Mouse (Mus musculus) embryonic facial prominence, embryonic 12.5 days (tissue): Measurements from ENCODE around the gene Rai14. TPM values are rescaled to one million over a fixed set of nuclear protein-coding genes. Genes with fewer than 3 reads are reported as not detected.

ENCODE experiments used
- ATAC-seq: fragments of 200-750 bp; cut with Nextera tagmentation; 2 replicates; pipeline ENCODE4 v1.8.0; 2017; ENCODE audit not compliant: insufficient number of reproducible peaks, insufficient read depth, low FRiP score, low TSS enrichment
- H3K27ac ChIP-seq: fragments of 300-500 bp; sonication (generic); 2 replicates; pipeline ENCODE4 v1.5.1; 2016; ENCODE audit warnings: mild to moderate bottlenecking
- H3K27me3 ChIP-seq: fragments of 300-500 bp; sonication (generic); 2 replicates; pipeline ENCODE4 v1.6.1; 2016; ENCODE audit warnings: mild to moderate bottlenecking, moderate library complexity
- H3K36me3 ChIP-seq: fragments of 300-500 bp; sonication (generic); 2 replicates; pipeline ENCODE4 v1.6.1; 2016; ENCODE audit warnings: mild to moderate bottlenecking
- H3K4me1 ChIP-seq: fragments of 300-500 bp; sonication (generic); 2 replicates; pipeline ENCODE4 v1.6.1; 2016
- H3K4me2 ChIP-seq: fragments of 300-500 bp; sonication (generic); replicated peaks from 2 replicates; pipeline ENCODE4 v1.6.1; 2016; ENCODE audit warnings: mild to moderate bottlenecking, moderate library complexity
- H3K4me3 ChIP-seq: fragments of 300-500 bp; sonication (generic); 2 replicates; pipeline ENCODE4 v1.5.1; 2016; ENCODE audit warnings: mild to moderate bottlenecking
- H3K9ac ChIP-seq: fragments of 300-500 bp; sonication (generic); 2 replicates; pipeline ENCODE4 v1.6.1; 2016; ENCODE audit warnings: mild to moderate bottlenecking, moderate library complexity
- H3K9me3 ChIP-seq: fragments of 300-500 bp; sonication (generic); 2 replicates; pipeline ENCODE4 v1.6.1; 2016; ENCODE audit warnings: mild to moderate bottlenecking, moderate library complexity
- WGBS: fragments of 180-500 bp; shearing (Covaris S2); methylation state at CpG from one replicate; pipeline ENCODE4 v1.1.7; 2016; 5-methylcytosine and 5-hydroxymethylcytosine counted together
- polyA plus RNA-seq: library from polyadenylated mRNA; unstranded; fragments of >200 nt; fragmentation: Nextera tagmentation; extraction: Ambion mirVana; gene quantifications from 2 replicates; pipeline ENCODE4 v1.2.1, GENCODE M21; 2016

Rai14 gene
- polyA plus RNA-seq, 1 experiment from 2014 or later = 85.6 TPM

GRCm38 (mm10) chr15:10742441-10742840 is 28.0 kb upstream of the Rai14 start:
- no peaks in the 10 kb centered on the region for H3K9me3 ChIP-seq
- no peak overlapping the region for H3K4me2 ChIP-seq
- H3K4me3 ChIP-seq = no peak overlapping the region
- no peak overlapping the region for H3K27ac ChIP-seq
- H3K27me3 ChIP-seq = no peaks in the 10 kb centered on the region
- no peak overlapping the region for H3K9ac ChIP-seq
- ATAC-seq = no peak
- peaks cover 14% of the 10 kb centered on the region; the same call in 1 of the 2 replicates for H3K4me1 ChIP-seq
- H3K36me3 ChIP-seq = no peaks in the 10 kb centered on the region
- 63% methylated on average over 6 of the region's 6 CpGs for WGBS

- no peak overlapping the region for H3K4me3 ChIP-seq
- H3K4me1 ChIP-seq = peaks cover 21% of the 10 kb centered on the region; the same call in 1 of the 2 replicates
- no peaks in the 10 kb centered on the region for H3K9me3 ChIP-seq
- H3K4me2 ChIP-seq = no peak overlapping the region
- ATAC-seq = no peak
- H3K9ac ChIP-seq = no peak overlapping the region
- H3K27ac ChIP-seq = no peak overlapping the region
- WGBS = 34% methylated on average over 1 of the region's 1 CpGs
- H3K27me3 ChIP-seq = no peaks in the 10 kb centered on the region
- no peaks in the 10 kb centered on the region for H3K36me3 ChIP-seq
Observed at GRCm38 (mm10) chr15:10739279-10739678, 24.9 kb upstream of the Rai14 start.

GRCm38 (mm10) chr15:10738354-10739142 is 24.1 kb upstream of the Rai14 start:
- H3K4me3 ChIP-seq = no peak overlapping the region
- no peaks in the 10 kb centered on the region for H3K9me3 ChIP-seq
- H3K9ac ChIP-seq = no peak overlapping the region
- no peak for ATAC-seq
- no peaks in the 10 kb centered on the region for H3K36me3 ChIP-seq
- H3K4me2 ChIP-seq = no peak overlapping the region
- H3K27me3 ChIP-seq = no peaks in the 10 kb centered on the region
- WGBS = 67% methylated on average over 6 of the region's 6 CpGs
- 0 out of 2 replicates have a peak overlapping the region, but pooled peaks have one; percentile 19 for H3K27ac ChIP-seq
- peaks cover 21% of the 10 kb centered on the region; the same call in 1 of the 2 replicates for H3K4me1 ChIP-seq

GRCm38 (mm10) chr15:10735948-10736347 is 21.5 kb upstream of the Rai14 start:
- Histone ChIP-seq H3K4me2 (no peak overlapping the region), H3K36me3 (no peaks in the 10 kb centered on the region), H3K4me3 (no peak overlapping the region), H3K27ac (peak overlapping the region; percentile 47; the same call in 1 of the 2 replicates), H3K27me3 (no peaks in the 10 kb centered on the region), H3K9me3 (no peaks in the 10 kb centered on the region), H3K9ac (no peak overlapping the region), H3K4me1 (peaks cover 21% of the 10 kb centered on the region; the same call in 1 of the 2 replicates)
- WGBS = 46% methylated on average over 4 of the region's 4 CpGs
- no peak for ATAC-seq

DNA sequence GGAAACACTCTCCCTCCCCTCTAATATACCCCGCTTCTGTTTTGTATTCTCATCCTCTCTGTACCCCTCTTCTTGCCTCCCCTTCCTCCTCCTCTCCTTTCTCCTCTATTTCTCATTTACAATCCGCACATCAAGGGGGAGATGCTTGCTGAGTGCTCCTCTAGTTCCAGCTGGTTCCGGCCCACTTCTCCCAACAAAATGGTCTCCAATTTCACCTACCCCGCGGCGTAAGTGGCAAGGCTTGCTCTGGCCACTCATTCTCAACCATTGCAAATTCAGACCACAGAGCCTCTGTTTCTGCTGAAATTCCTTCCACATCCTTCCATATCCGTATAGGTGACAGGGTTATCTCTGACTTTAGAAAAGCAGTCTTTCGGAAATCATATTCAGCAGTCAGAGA is 20.8 kb upstream of the Rai14 start:
- Histone ChIP-seq H3K9ac (no peak overlapping the region), H3K9me3 (no peaks in the 10 kb centered on the region), H3K36me3 (no peaks in the 10 kb centered on the region), H3K27me3 (no peaks in the 10 kb centered on the region), H3K27ac (peak overlapping the region; percentile 47; the same call in 1 of the 2 replicates), H3K4me2 (no peak overlapping the region), H3K4me3 (no peak overlapping the region), H3K4me1 (peaks cover 21% of the 10 kb centered on the region; the same call in 1 of the 2 replicates)
- ATAC-seq = no peak
- 65% methylated on average over 8 of the region's 8 CpGs for WGBS

DNA sequence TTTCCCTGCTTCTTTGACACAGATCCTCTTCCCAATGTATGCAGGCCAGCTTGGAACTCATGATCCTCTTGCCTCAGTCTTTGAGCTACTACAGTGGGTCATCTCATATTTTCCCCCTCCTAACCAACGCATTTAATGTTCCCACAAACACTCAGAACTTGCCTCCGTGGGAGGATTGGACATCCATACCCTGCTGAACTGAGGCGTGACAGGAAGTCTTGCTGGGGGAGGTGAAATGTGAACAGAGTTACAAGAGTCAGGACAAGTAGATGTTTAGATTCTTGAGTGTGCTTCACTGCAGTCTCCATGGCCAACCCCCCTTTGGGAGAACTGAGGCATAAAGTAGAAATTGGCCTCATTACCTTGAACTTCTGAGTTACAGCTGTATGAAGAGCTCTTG is 17.0 kb upstream of the Rai14 start:
- ATAC-seq = no peak

DNA sequence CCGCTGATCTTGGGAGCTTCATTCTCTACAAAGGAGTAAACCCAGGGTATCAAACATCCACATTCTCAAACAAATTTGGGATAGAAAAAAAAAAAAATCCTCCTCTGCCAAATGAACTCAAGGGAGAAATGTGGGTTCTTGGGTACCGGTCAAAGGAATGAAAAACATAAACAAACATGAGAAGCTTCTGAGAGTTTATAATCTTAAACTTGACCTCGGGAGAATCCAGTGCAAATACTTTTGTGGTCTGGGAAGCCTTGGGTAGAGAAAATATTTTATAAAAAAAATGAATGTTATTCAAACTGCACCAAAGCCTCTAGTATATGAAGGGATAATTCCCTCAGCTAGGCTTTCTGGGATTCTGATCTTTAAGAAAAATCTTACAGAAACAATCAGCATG is 11.8 kb upstream of the Rai14 start:
- 65% methylated on average over 3 of the region's 3 CpGs for WGBS
- Histone ChIP-seq H3K4me1 (peaks cover 17% of the 10 kb centered on the region), H3K9me3 (no peaks in the 10 kb centered on the region), H3K36me3 (no peaks in the 10 kb centered on the region), H3K4me2 (no peak overlapping the region), H3K9ac (no peak overlapping the region), H3K27me3 (no peaks in the 10 kb centered on the region), H3K4me3 (no peak overlapping the region), H3K27ac (no peak overlapping the region)
- no peak for ATAC-seq

More for the DNA sequence above, 17.0 kb upstream of the Rai14 start:
- H3K4me1 ChIP-seq = peaks cover 9% of the 10 kb centered on the region; the same call in 1 of the 2 replicates
- no peaks in the 10 kb centered on the region for H3K9me3 ChIP-seq
- no peak overlapping the region for H3K9ac ChIP-seq
- no peaks in the 10 kb centered on the region for H3K27me3 ChIP-seq
- 71% methylated on average over 3 of the region's 3 CpGs for WGBS
- no peak overlapping the region for H3K4me2 ChIP-seq
- H3K36me3 ChIP-seq = no peaks in the 10 kb centered on the region
- H3K4me3 ChIP-seq = no peak overlapping the region
- H3K27ac ChIP-seq = no peak overlapping the region

- H3K9me3 ChIP-seq = no peaks in the 10 kb centered on the region
- H3K4me2 ChIP-seq = no peak overlapping the region
- no peak overlapping the region for H3K27ac ChIP-seq
- ATAC-seq = no peak
- H3K4me1 ChIP-seq = peaks cover 21% of the 10 kb centered on the region
- whole genome bisulfite sequencing = 85% methylated on average over 3 of the region's 3 CpGs
- H3K9ac ChIP-seq = no peak overlapping the region
- H3K4me3 ChIP-seq = no peak overlapping the region
- no peaks in the 10 kb centered on the region for H3K36me3 ChIP-seq
- no peaks in the 10 kb centered on the region for H3K27me3 ChIP-seq
Observed at GRCm38 (mm10) chr15:10724857-10725256, 10.4 kb upstream of the Rai14 start.

GRCm38 (mm10) chr15:10723507-10723906 is 9.1 kb upstream of the Rai14 start:
- WGBS = 37% methylated on average over 1 of the region's 1 CpGs
- no peak overlapping the region for H3K4me2 ChIP-seq
- ATAC-seq = no peak
- no peak overlapping the region for H3K4me3 ChIP-seq
- H3K9ac ChIP-seq = no peak overlapping the region
- H3K27ac ChIP-seq = no peak overlapping the region
- no peaks in the 10 kb centered on the region for H3K27me3 ChIP-seq
- no peaks in the 10 kb centered on the region for H3K9me3 ChIP-seq
- no peaks in the 10 kb centered on the region for H3K36me3 ChIP-seq
- H3K4me1 ChIP-seq = peaks cover 21% of the 10 kb centered on the region

GRCm38 (mm10) chr15:10722629-10723339 is 8.4 kb upstream of the Rai14 start:
- H3K9ac ChIP-seq = no peak overlapping the region
- WGBS = 35% methylated on average over 12 of the region's 12 CpGs
- no peak for ATAC-seq
- H3K9me3 ChIP-seq = no peaks in the 10 kb centered on the region
- no peak overlapping the region for H3K4me3 ChIP-seq
- peaks cover 21% of the 10 kb centered on the region for H3K4me1 ChIP-seq
- H3K4me2 ChIP-seq = no peak overlapping the region
- H3K27ac ChIP-seq = no peak overlapping the region
- no peaks in the 10 kb centered on the region for H3K36me3 ChIP-seq
- H3K27me3 ChIP-seq = no peaks in the 10 kb centered on the region

GRCm38 (mm10) chr15:10721259-10721781 is 6.9 kb upstream of the Rai14 start:
- Histone ChIP-seq H3K4me2 (no peak overlapping the region), H3K9ac (no peak overlapping the region), H3K9me3 (no peaks in the 10 kb centered on the region), H3K27me3 (no peaks in the 10 kb centered on the region), H3K36me3 (no peaks in the 10 kb centered on the region), H3K27ac (0 out of 2 replicates have a peak overlapping the region, but pooled peaks have one; percentile 41), H3K4me3 (no peak overlapping the region), H3K4me1 (peaks cover 21% of the 10 kb centered on the region)
- WGBS = 90% methylated on average over 11 of the region's 11 CpGs
- no peak for ATAC-seq
